Mouse (Mus musculus) right cerebral cortex, adult 2 months (tissue): Measurements from ENCODE around the gene Odf2l.

Experiments used
- DNase-seq, 2 experiments: peaks; one replicate each; pipeline ENCODE4 v3.0.0; 2021 to 2022; ENCODE audit warnings: low spot score in 2 of 2

Gene Odf2l

GRCm38 (mm10) chr3:145140236-145140635 lies 21.8 kb downstream of the Odf2l start:
- no peak for DNase-seq

- no peak for DNase-seq
Measured at GRCm38 (mm10) chr3:145142925-145143324, 24.5 kb downstream of the Odf2l start.

DNA sequence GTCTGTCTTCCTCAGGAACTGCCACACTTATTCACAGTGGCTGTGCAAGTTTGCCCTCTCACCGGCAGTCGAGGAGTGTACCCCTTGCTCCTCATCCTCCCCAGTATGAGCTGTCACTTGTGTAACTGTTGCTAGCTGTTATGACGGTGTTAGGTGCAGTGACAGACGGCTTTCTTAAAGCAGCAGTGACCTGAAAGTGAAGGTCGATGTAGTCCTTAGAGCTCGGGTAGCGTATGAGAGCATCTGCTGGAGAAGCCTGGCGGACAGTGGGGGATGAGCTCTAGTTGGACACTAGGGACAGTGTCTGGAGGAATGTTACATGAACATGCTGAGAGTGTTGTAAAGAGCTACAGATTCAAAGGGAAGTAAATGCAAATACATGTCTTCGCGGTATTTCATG lies 25.5 kb downstream of the Odf2l start:
- DNase-seq: no peak

GRCm38 (mm10) chr3:145146871-145147270 lies 28.5 kb downstream of the Odf2l start:
- DNase-seq: no peak

DNA sequence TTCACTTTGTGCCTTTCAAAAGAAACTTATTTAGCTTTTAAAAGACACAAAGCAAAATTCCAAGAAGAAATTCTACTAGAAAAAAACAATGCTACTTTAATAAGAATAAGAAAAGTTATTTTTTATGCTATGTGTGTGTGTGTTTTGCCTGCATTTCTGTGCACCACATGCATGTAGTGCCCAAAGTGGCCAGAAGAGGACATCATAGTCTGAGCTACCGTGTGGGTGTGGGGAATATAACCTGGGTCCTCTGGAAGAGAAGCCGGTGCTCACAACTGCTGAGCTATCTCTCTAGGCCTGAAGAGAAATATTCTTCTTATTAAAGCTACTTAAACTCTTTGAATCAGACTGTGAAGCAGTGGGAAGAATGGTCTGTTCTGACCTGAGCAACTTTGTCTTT lies 29.1 kb downstream of the Odf2l start:
- DNase-seq: no peak

DNA sequence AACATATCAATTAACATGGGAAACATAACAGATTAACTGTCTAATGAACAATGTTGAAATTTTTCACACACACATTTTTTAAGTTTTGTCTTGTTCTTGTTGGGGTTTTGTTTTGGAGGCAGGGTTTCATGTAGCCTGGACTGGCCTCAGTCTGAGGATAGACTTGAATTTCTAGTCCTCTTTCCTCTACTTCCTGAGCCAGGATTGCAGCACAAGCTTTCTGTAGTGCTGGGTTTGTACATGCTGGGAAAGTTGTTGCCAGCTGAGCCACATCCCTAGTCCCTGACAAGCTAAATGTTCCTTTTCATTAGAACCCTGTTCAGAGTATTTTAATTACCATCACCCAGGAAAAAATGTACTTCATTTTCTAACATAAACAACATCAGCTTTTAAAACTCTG lies 29.6 kb downstream of the Odf2l start:
- DNase-seq: no peak

DNA sequence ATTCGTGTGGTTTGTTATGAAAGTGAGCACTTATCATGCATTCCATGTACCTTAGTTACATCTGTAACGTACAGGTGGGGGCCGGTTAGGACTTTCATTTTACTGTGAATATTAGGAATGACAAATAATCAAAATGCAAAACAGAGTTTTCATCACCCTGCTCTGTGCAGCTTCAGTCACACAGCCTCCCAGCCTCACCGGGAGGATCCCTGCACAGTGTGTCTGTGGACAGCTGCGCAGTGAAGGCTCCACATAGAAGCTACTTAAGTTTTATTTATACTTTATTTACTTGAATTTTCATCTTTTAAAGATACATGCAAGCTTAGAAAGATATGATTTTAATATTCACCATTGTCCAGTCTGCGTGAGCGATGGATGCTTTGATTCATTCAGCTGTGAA lies 32.7 kb downstream of the Odf2l start:
- DNase-seq: no peak

DNA sequence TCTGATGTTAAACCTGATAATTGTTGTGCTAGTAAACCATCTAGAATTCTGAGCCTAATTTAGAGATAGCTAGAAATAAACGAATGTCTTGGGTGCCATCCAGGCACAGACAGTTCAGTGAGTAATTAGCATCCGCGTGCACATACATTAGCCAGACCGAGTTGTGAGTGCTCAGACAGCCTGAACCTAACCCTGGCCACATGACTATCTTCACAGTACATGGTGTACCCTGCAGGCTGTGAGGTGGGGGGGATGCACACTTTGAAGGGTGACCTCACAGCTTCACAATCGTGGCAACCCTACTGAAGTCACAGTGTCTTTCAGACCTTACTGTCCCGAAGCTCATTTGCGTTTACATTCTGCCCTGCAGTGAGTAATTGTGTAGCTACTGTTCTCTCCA lies 33.5 kb downstream of the Odf2l start:
- DNase-seq: no peak

- DNase-seq: no peak
Measured at GRCm38 (mm10) chr3:145156883-145157282, 38.5 kb downstream of the Odf2l start.

DNA sequence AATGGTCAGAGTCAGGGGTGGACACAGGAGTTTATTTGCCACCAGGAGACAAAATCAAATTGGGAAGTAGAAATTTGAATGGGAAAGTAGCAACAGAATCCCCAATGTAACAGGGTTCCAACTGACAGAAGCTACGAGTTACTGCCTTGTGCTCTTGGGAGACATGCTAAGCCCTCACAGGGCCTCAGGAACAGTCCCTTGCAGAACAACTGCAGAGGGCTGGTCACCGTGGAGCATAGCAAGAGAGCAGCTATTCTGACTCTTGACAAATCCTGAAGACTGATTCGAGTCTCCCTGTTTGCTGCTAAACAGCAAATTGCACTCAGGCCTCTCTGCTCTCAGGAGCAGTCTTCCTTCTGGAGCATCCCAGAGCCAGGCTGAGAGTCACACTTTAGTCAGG lies 40.1 kb downstream of the Odf2l start:
- no peak for DNase-seq

GRCm38 (mm10) chr3:145166741-145167140 lies 48.4 kb downstream of the Odf2l start:
- DNase-seq: no peak

DNA sequence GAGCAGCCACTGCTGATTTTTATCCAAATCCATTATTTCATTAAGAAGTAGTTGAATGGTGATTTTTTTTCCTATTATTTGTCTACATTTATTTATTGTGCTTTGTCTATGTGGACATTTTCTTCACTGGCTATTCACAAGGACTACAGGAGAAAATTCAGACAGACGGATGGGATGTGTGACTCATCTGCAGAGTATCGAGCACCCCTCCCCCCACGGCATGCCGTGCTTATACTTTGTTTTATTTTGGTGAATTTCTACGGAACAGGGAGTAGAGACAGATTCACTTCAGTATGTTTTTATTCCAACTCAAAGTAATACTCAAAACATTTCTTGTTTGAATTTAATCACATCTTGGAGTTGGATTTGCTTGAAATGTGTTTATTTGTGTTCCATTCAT lies 49.4 kb downstream of the Odf2l start:
- peak; percentile 34 to 40 for DNase-seq

DNA sequence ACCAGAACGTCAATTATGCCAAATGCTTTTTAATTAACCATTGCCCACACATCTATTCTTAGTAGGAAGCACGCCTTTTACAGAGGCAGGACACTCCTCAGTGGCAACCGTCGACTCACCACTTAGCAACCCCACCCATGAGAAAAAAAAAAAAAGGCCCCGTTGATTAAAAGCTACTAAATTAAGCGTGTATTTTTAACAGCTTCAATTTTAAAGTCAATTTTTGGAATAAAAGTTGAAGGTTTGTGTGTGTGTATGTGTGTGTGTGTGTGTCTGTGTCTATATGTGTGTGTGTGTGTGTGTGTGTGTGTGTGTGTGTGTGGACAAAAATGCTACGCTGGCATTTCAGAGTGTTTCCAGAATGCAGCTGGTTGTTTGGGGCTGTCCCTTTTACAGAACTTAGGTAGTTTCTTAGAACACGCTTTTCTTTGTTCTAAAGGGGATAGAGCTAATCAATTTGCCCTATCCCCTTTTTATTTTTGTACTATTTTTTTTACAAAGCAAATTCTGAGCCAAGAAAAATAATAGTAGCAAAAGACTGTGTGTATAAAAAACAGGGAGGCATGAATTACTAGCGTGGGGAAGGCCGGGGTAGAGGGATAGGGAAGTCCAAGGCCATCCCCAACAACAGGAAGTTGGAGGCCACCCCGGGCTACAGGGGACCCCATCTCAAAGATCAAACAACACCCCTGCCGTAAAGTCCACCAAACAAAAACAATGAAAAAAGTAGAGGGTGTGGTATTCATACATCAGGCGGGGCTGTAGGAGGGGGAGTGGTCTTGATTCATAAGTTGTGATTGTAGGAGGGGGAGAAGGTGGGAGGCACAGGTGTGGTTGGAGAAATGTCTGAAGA lies 50.7 kb downstream of the Odf2l start:
- DNase-seq: no peak

DNA sequence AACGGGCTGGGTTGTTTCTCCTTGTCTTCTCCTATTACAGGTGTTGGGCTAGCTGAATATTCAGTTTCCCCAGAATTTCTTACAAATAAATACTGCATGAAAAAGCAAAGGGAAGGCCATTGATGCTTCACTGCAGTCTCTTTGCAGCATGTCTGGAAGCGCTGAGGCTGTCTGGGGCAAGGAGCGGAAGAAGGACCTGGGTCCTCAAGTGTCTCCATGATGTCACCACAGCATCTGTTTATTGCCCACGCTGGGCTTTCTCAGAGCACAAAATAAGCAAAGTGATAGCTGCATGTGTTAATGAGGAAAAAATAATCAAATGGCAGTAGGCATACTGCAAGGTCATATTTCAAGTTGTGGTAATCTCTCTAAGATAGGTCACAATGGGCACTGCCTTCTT lies 51.6 kb downstream of the Odf2l start:
- no peak for DNase-seq

GRCm38 (mm10) chr3:145170604-145171389 lies 52.4 kb downstream of the Odf2l start:
- no peak for DNase-seq

DNA sequence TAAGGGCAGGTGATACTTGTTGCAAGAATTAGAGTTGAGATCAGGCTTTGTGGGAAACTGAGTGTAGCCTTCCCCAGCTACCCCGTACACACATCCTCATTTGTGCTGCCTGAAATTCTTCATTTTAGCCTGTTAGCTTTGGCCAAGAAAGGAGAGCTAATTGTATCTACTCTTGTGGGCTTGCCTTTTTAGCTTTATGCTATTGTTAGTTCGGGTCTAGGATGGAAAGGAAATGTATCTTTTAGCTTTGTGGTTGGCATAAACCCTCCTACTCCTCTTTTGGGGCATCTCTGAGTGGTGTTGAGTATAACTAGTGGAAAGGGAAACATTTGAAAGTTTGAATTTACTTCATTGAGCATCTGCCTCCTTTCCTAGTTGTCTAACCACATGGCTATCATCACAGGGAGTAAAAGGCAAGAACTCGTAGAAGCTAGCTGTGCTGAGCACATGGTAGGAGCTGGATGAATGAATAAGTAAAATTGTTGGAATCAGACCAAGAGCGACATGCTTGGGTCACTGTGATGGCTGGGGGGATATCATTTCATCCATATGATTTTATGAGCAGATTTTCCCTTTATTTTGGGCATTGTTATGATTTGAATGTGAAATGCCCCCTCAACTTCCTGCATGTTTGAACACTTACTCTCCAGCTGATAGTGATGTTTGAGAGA lies 53.1 kb downstream of the Odf2l start:
- no peak for DNase-seq

DNA sequence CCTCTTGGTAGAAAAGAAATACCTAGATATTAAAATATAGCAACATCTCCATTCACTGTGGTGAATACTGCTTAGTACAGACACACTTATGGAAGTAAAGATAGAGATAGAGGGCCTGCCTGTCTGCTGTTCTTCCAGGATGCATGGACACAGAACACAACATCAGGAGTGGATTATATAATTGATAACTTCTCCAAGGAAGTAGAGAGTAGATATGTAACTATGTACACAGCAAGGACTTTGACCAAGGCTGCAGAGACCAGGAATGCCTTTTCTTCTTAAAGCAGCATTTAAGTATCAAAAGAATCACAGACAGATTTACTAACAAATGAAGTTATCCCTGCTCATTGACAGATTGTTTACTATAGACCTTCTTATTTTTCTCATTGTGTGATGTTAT lies 66.3 kb downstream of the Odf2l start:
- no peak for DNase-seq

GRCm38 (mm10) chr3:145191972-145192371 lies 73.6 kb downstream of the Odf2l start:
- DNase-seq: no peak

GRCm38 (mm10) chr3:145195240-145195923 lies 77.0 kb downstream of the Odf2l start:
- no peak for DNase-seq

DNA sequence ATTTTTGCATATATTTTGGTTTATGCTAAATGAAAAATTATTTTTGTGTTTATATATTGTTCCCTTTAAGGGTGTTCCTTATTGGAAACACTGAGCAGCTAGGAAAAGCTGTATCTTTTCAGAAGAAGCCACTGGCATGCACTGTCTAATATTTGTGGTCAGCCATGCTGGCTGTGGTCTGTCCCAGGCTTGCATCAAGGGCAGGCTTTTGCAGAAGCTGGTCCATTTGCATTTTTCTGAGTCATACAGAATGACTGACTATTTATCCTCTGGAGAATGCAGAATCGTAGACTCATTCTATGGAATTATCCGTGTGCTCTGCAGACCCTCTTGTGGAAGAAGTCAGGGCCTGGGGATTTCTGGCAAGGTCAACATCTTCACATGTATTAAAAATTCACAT lies 79.7 kb downstream of the Odf2l start:
- DNase-seq: no peak
